Mouse (Mus musculus): ENCODE results near the gene Wdr20rt. TPM values are rescaled to one million over a fixed set of nuclear protein-coding genes. Genes with fewer than 3 reads are reported as not detected.
A peak's percentile ranks its signal among the peaks of the same experiment; 100 is the strongest.
"Not testable (repeated sequence)": the region's sequence is repeated elsewhere in the genome, so short reads cannot be mapped to it uniquely, and the experiment has no call there.

The Wdr20rt gene
- polyA plus RNA-seq, 1 experiment from 2014 or later, result not detected

DNA sequence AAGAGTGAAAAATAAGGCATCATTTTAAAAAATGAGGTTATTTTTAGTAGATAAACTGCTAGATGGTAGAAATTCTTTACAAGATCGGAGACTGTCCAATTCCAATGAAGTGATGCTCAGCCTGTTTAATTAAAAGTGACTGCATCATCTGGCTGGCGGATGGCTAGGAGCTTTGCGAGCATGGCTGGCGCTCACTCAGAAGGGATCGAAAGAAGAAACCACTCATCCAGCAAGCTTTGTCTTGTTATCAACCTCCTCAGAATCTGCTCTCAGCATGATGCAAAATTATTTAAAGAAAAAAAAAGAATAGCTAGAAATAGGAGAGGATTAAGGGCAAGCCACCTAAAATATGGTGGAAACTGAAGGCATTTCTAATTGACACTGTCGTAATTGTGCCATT is 3.3 kb downstream of the Wdr20rt start:
- no peak for ATAC-seq (ENCODE audit: insufficient read depth)
- H3K4me3 ChIP-seq (ENCODE audit: low read depth, low read length), result no peak overlapping the region
- H3K27ac ChIP-seq (ENCODE audit: low read depth), result no peak overlapping the region
- H3K9me3 ChIP-seq (ENCODE audit: low read depth, low read length), result no peaks in the 10 kb centered on the region
- TF ChIP-seq CTCF (IDR thresholded peaks at IDR 0.05; ENCODE audit: low read depth), result no peak
- DNase-seq, result no peak
- H3K4me1 ChIP-seq (ENCODE audit: insufficient read depth), result no peaks in the 10 kb centered on the region
- H3K27me3 ChIP-seq (ENCODE audit: insufficient read depth, low read length), result no peaks in the 10 kb centered on the region
- no peaks in the 10 kb centered on the region for H3K36me3 ChIP-seq (ENCODE audit: insufficient read depth)
- no peak overlapping the region for H3K4me2 ChIP-seq
- H3K9ac ChIP-seq, result no peak overlapping the region
- WGBS, result 76% methylated on average over 6 of the region's 6 CpGs

DNA sequence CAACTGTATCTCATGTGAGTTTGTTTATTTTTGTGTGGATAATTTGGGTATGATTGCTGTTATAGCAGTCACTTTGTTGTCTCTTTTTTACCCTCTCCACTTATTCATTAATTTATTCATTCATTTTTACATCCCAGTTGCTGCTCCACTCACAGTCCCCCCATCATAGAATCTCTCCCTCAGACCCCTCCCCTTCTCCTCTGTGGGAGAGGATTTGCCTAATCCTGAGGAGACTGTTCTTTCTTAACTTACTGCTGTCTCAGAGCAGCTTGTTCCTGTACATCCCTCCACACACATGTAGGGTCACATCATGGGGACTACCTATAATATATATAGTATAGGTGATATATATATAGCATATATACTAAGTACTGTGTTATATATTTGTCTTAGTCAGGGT is 3.7 kb downstream of the Wdr20rt start:
- Histone ChIP-seq H3K4me3 (ENCODE audit: low read depth, low read length) (no peak overlapping the region), H3K36me3 (ENCODE audit: insufficient read depth) (no peaks in the 10 kb centered on the region), H3K9me3 (ENCODE audit: low read depth, low read length) (no peaks in the 10 kb centered on the region), H3K4me2 (no peak overlapping the region), H3K9ac (no peak overlapping the region), H3K27me3 (ENCODE audit: insufficient read depth, low read length) (no peaks in the 10 kb centered on the region), H3K27ac (ENCODE audit: low read depth) (no peak overlapping the region), H3K4me1 (ENCODE audit: insufficient read depth) (no peaks in the 10 kb centered on the region)
- DNase-seq, result no peak
- TF ChIP-seq CTCF (IDR thresholded peaks at IDR 0.05; ENCODE audit: low read depth), result no peak
- no peak for ATAC-seq (ENCODE audit: insufficient read depth)

DNA sequence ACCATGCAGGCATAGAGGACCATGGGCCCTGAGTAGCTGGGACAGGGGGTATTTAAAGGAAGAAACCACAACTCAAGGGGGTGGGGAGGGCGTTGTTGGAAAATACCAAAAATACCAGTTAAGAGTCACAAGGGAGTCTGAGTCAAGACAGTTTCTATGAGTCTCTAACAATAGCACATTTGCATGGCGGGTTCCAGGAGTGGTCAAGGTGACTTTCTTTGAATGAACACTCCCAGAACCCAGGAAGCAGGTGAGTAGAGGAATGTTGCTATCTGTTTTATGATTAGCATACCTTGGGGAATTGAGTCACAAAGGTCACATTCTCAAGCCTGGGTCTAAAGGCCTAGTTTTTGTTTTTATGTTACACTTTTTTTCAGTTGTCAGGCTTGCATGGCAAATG is 7.5 kb downstream of the Wdr20rt start:
- not testable (repeated sequence) for ATAC-seq (ENCODE audit: insufficient read depth); H3K36me3 ChIP-seq (ENCODE audit: insufficient read depth); H3K9me3 ChIP-seq (ENCODE audit: low read depth, low read length); H3K9ac ChIP-seq; DNase-seq; H3K27me3 ChIP-seq (ENCODE audit: insufficient read depth, low read length); H3K4me2 ChIP-seq; H3K4me1 ChIP-seq (ENCODE audit: insufficient read depth); H3K4me3 ChIP-seq (ENCODE audit: low read depth, low read length); H3K27ac ChIP-seq (ENCODE audit: low read depth)
- 87% methylated on average over 2 of the region's 2 CpGs for WGBS

DNA sequence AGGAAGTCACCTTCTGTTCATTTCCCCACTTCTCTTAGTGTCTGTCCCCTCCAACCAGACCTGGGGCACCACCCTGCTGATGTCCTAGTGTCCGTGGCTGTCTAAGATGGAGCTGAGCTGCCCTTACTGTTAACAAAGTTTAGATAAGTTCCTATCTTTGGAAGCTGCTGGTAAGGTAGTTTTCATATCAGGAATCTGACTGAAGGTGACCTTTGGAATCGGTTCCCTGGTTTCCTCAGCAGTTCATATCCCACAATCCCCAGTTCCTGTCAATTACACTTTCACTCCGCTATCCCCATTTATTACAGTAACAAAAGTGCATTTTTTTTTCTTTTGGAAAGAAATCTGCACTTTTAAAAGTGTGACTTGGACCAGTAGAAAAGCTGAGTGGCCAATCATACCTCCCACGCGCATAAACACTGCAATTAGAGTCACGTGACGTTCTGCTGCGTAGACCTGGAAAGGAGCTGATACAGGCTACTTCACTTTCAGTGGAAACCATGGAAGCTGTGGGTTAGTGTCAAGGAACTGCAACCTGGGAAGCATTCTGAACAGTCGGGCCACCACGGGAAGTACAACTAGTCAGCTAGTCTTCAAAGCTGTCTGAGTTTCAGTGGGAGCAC is 24.9 kb downstream of the Wdr20rt start:
- no peak for ATAC-seq (ENCODE audit: insufficient read depth)
- 84% methylated on average over 10 of the region's 10 CpGs for WGBS
- H3K4me2 ChIP-seq, result no peak overlapping the region
- no peak for DNase-seq
- no peak for TF ChIP-seq CTCF (IDR thresholded peaks at IDR 0.05; ENCODE audit: low read depth)
- H3K9me3 ChIP-seq (ENCODE audit: low read depth, low read length), result no peaks in the 10 kb centered on the region
- no peak overlapping the region for H3K27ac ChIP-seq (ENCODE audit: low read depth)
- no peaks in the 10 kb centered on the region for H3K4me1 ChIP-seq (ENCODE audit: insufficient read depth)
- H3K36me3 ChIP-seq (ENCODE audit: insufficient read depth), result no peaks in the 10 kb centered on the region
- no peak overlapping the region for H3K9ac ChIP-seq
- no peaks in the 10 kb centered on the region for H3K27me3 ChIP-seq (ENCODE audit: insufficient read depth, low read length)
- no peak overlapping the region for H3K4me3 ChIP-seq (ENCODE audit: low read depth, low read length)

DNA sequence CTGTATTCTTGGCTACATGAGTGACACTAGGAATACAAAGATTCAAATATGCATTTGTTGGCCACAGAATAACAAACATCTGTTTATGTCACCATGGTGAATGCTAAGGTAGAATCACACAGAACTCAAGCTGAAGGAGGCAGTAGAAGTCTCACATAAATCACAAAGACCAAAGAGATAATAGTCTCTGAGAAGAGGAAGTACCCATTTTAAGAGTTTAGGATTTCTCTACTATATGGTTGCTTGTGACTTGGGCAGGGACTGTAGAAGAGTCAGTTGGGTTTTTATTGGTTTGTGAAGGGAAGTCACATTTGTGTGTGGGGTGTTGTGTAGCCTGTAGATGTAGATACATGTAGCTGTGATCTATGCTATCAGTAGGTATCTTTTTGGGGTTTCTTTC is 31.6 kb downstream of the Wdr20rt start:
- Histone ChIP-seq H3K27me3 (ENCODE audit: insufficient read depth, low read length) (no peaks in the 10 kb centered on the region), H3K9ac (no peak overlapping the region), H3K4me3 (ENCODE audit: low read depth, low read length) (no peak overlapping the region), H3K36me3 (ENCODE audit: insufficient read depth) (no peaks in the 10 kb centered on the region), H3K9me3 (ENCODE audit: low read depth, low read length) (no peaks in the 10 kb centered on the region), H3K4me2 (no peak overlapping the region), H3K27ac (ENCODE audit: low read depth) (no peak overlapping the region), H3K4me1 (ENCODE audit: insufficient read depth) (no peaks in the 10 kb centered on the region)
- TF ChIP-seq CTCF (IDR thresholded peaks at IDR 0.05; ENCODE audit: low read depth), result no peak
- DNase-seq, result no peak
- no peak for ATAC-seq (ENCODE audit: insufficient read depth)

GRCm38 (mm10) chr12:65258212-65259138 is 33.2 kb downstream of the Wdr20rt start:
- no peak overlapping the region; the same call in 1 of the 2 replicates for H3K27ac ChIP-seq (ENCODE audit: low read depth)
- peak overlapping the region; percentile 49 for H3K4me2 ChIP-seq
- H3K9ac ChIP-seq, result no peak overlapping the region
- TF ChIP-seq CTCF (IDR thresholded peaks at IDR 0.05; ENCODE audit: low read depth), result no peak
- no peaks in the 10 kb centered on the region for H3K36me3 ChIP-seq (ENCODE audit: insufficient read depth)
- no peaks in the 10 kb centered on the region for H3K9me3 ChIP-seq (ENCODE audit: low read depth, low read length)
- peak overlapping the region; percentile 13; the same call in 1 of the 2 replicates for H3K4me3 ChIP-seq (ENCODE audit: low read depth, low read length)
- peak; percentile 76; the same call in 1 of the 2 replicates for ATAC-seq (ENCODE audit: insufficient read depth)
- H3K4me1 ChIP-seq (ENCODE audit: insufficient read depth), result no peaks in the 10 kb centered on the region
- no peaks in the 10 kb centered on the region for H3K27me3 ChIP-seq (ENCODE audit: insufficient read depth, low read length)
- peak; percentile 62 for DNase-seq
- 23% methylated on average over 19 of the region's 19 CpGs for WGBS
